Mouse (Mus musculus): ENCODE measurements around the gene Tctex1d2. TPM values are rescaled to one million over a fixed set of nuclear protein-coding genes. Genes with fewer than 3 reads are reported as not detected.

Gene Tctex1d2
- 10 to 100 TPM; 17.5 to 21.3 (median 20.0) TPM for total RNA-seq (2022)

DNA sequence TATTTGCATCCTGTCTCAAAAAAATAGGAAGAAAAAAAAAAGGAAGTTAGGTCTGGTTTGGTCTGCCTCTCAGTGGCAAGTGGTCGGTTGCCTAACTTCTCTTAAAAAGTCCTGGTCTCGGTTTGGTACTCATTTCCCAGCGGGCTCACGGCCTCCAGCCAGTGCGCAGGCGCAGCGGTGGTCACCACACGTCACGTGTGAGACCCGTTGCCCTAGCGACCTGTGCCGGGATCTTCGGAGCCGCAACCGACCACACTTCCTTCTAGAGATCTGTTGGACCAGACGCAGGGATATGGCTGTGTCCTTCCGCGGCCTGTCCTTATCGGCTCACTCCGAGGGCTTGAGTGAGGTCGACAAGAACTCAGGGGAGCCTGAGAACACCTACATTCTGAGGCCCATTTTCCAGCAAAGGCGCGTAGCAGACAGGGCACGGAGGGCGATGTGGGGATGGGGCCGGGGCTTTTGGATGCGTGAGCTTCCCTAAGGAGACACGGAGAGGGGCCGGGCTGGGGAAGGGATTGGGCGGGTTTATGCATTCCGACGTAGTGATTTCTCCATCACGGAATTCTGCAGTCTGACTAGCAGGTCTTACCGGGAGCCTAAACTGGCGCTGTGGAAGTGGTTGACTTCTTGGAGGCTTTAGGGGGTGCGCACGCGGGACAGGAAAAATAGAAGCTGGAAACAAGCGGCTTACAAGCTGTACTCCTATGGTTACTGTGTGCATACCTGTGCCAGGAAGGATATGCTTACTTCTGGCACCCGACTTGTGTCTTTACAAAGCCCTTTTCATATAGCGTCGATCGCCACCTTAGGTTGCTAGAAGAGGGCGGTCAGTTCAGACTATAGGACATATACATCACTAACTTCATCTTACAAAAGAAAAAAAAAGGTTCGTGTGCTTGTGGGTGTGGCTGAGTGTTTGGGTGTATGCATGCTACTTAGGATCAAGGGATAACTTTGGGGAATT lies at the start of gene Tctex1d2:
TSS of gene Tctex1d2 (plus strand) at position 186 of the 967 bp plus-strand sequence.
- DNase-seq (ENCODE audit: low spot score in 2 of 2), result peak; percentile 90 to 92

DNA sequence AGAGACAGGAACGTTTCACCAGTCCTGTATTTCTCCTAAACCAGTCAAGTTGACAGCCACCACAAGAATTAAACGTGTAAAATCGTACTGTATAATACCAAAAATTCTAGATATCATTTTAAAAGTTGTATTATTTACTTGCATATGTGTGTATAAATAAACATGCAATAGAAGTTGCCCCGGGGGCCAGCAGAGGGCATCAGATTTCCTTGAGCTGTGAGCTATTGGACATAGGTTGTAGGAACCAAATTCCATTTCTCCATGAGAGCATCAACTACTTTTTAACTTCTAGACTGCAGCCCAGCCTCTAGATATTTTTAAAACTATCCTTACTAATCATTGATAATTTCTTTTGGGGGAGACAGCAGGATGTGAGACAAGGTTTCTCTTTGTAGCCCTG lies 48.2 kb upstream of the Tctex1d2 start:
- DNase-seq (ENCODE audit: low spot score in 2 of 2), result no peak

DNA sequence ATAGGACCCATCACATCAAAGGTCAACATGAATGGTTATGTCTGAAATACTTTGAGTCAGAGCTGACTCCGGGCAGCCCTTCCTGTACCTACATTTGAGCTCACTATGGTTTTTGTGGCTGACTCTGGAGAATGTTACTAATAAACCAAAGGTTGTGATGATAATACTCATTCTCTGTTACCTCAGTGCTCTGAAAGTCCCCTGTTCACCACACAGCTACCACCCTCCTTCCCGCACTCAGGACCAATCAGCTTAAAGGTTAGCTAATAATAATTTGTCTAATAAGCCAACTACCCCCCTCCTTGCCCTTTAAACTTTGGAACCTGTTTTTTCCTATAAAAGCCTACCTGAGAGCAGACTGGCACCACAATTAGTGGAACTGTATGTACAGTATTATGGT lies 39.9 kb upstream of the Tctex1d2 start:
- no peak for DNase-seq (ENCODE audit: low spot score in 2 of 2)

- no peak for DNase-seq (ENCODE audit: low spot score in 2 of 2)
These were observed 36.6 kb upstream of the Tctex1d2 start for GRCm38 (mm10) chr16:32382901-32383300.

DNA sequence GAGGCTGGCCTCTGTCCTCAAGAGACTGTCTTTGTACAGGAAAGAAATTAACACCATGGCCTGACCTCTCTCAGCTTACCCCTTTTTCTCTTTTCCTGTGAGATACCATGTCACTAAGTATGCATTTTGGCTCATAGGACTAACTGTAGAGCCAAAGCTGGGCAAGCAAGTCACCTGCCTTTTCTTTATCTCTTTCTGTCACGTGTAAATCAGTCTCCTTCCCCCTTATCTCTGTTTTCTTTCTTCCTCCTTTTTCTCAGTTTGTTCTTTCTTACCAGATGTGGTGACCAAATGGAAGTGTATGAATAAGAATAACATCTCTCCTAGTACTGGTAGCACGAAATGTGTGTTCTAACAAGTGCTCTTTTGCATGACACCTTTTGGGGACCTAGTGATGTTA lies 34.6 kb upstream of the Tctex1d2 start:
- DNase-seq (ENCODE audit: low spot score in 2 of 2), result no peak

DNA sequence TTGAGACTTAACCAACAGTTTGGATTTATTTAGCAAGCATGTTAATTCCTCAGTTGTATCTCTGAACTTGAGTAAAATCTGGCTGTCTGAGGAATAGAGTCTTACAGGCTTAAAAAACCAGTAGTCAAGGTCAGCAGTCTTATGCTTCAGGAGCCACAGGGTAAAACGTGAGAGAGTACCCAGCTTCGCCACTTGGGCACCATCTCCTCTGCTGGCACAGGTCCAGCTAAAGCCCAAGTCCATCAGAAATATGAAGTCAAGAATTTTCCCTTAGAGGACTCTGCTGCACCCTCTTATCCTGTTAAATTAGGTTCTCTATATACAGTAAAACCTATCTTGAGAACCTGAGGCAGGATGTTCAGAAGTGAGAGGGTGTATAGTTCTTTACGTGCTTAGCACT lies 32.7 kb upstream of the Tctex1d2 start:
- no peak for DNase-seq (ENCODE audit: low spot score in 2 of 2)

DNA sequence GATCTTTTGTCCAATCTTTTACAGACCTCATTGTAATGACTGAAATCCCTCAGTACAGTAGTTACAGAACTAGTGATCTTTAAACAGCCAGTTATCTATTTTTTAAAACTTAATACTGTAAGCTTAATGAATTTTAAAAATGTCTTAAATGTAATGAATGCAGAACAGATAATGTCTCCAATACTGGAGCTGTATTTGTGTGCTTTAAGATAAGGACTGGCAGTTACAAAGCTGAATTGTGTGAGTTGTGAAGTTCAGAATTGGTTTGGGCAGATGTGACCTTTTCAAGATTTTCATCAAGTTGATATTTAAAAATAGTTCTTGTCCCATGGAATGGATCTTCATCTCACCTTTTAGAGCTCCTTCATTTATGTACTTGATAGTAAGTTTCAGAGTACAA lies 30.5 kb upstream of the Tctex1d2 start:
- no peak for DNase-seq (ENCODE audit: low spot score in 2 of 2)

GRCm38 (mm10) chr16:32389841-32390240 lies 29.7 kb upstream of the Tctex1d2 start:
- no peak for DNase-seq (ENCODE audit: low spot score in 2 of 2)

DNA sequence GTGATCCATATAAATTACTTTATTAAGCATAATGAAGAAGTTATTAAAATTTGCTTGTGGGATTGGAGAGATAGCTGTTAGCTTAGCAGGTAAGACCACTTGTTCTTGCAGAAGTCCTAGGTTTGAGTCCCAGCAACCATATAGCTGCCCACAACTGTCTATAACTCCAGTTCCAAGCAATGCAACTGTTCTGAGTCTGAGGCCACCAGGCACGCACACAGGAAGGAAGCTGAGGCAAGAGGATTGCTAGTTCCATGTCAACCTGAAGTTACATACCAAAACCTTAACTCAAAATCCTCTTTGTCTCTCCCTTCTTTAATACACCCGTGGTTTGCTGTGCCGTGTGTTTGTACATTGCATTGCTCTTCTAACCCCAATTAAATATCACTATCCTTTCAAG lies 28.6 kb upstream of the Tctex1d2 start:
- no peak for DNase-seq (ENCODE audit: low spot score in 2 of 2)

GRCm38 (mm10) chr16:32395679-32396540 lies 23.6 kb upstream of the Tctex1d2 start:
- DNase-seq (ENCODE audit: low spot score in 2 of 2), result no peak

DNA sequence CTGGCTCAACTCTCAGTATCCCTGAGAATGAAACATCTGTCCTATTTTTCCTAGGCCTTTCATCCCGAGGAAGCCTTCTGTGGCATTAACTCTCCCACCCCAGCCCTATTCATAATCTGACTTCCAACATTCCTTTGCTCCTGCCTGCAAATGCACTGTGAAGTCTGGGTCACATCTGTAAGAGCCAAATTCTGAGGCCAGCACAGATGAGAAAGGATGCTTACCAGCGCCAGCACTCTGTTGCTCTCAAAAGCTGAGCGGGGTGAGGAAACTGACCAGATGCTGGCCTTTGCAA lies 23.0 kb upstream of the Tctex1d2 start:
- DNase-seq (ENCODE audit: low spot score in 2 of 2), result no peak

DNA sequence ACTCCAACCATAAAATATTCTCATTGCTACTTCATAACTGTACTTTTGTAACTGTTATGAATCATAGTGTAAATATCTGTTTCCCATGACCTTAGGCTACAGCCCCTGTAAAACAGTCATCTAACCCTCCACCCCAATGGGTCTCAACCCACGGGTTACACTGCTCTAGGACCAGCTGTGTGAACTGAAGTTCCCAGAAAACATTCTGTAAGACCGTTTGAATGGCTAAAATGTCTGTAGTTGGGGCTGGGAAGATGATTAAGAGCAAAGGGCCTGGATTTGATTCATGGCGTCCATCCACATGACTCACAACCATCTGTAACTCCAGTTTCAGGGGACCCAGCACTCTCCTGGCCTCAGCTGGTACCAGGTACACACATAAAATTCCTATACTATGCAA lies 21.3 kb upstream of the Tctex1d2 start:
- DNase-seq (ENCODE audit: low spot score in 2 of 2), result no peak

DNA sequence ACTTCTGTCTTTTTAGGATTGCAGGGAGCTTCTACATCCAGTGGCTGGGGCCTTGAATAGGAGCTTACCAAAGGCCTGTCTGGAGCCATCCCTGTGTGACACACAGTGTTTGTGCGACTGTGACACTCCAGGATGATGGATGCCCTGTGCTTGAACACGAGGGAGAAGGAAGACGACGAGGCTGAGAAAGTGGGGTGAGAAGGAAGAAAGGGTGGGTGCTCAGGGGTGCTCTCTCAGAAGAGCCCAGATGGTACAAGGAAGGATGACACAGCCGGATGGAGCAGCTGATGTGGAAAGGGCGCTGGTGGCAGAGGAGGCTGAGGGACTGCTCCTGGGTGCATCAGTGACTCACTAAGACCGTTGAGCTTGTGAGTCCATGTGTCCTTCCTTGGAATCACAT lies 19.2 kb upstream of the Tctex1d2 start, which contains the start of gene Tm4sf19:
TSS of gene Tm4sf19 (plus strand) at position 240 of the 400 bp plus-strand sequence.
- peak in 1 of 2 experiments; percentile 15 for DNase-seq (ENCODE audit: low spot score in 2 of 2)

DNA sequence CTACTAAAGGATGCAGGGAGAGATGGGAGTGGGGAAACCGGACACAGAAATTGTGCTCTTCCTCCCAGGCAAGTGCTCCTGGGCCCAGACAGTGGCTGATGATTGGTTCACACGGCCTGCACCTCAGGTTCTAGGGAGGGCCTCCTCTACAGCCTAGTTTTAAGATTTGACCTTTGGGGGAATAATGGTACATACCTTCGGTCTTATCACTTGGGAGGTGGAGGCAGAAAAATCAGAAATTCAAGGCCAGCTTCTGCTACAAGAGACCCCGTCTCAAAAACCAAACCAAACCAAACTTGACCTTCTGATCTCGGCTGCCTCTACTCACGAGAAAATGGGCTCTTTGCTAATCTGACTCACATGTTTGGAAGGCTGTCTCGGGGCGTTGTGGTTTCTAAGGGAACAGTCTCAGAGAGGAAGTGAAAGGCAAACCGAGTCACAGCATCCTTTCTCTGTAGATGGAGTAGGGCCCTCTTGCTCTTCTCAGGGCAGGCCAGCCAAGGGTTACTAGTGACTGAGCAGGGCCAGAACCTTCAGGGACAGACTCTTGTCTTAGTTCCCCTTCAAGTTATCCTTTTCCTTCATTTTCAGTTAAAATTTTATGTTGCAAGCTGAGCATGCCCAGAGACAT lies 18.1 kb upstream of the Tctex1d2 start:
- no peak for DNase-seq (ENCODE audit: low spot score in 2 of 2)

DNA sequence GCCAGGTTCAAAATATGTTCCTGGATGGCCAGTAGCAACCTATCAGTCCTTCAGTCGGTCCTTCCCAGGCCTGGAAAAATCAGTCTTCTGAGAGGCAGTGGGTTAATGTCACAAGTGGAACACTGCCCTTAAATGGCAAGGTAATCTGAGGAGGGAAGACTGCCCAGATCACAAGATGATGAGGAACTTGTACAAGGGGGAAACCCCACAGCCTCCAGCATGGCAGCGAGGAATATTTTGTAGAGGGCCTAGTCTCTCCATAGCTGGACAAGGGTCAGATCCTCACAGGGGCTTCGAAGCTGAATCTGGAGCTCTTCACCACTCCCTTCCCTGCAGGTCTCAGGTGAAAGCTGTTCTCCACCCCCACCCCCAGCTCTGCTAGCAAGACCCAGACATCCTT lies 16.7 kb upstream of the Tctex1d2 start:
- DNase-seq (ENCODE audit: low spot score in 2 of 2), result no peak

DNA sequence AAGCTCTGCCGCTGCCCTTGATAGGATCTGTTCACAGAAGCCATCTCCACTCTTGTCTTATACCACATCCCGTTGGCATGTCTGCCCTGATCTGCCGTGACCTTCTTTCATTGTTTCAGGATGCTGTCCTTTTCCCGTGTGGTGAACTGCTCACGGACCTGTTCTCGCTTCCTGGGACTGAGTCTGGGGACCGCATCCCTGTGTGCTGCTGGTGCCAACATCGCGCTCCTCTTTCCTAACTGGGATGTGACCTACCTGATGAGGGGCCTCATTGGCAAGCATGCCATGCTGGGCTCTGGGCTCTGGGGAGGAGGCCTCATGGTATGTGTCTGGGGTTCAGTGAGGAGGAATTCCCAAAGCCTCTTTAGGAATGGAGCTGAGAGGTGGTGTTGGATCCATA lies 13.8 kb upstream of the Tctex1d2 start:
- DNase-seq (ENCODE audit: low spot score in 2 of 2), result no peak

DNA sequence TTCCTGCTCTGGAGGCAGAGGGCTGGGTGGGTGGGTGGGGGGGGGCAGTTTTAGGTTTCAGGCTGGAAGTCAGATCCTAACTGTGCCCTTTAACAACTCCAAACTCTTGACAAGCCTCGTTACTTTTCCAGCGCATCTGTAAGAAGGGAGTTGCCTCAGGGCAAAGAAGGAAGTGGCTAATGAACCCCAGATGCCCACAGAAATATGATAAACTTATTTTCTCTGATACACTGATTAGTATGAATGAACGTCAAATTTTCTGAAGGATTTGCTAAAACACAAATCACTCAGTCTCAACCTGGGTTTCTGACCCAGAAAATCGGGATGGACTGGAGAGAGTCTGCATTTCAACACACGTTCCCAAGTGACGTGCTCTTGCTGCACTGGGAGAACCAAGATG lies 12.8 kb upstream of the Tctex1d2 start:
- DNase-seq (ENCODE audit: low spot score in 2 of 2), result no peak

DNA sequence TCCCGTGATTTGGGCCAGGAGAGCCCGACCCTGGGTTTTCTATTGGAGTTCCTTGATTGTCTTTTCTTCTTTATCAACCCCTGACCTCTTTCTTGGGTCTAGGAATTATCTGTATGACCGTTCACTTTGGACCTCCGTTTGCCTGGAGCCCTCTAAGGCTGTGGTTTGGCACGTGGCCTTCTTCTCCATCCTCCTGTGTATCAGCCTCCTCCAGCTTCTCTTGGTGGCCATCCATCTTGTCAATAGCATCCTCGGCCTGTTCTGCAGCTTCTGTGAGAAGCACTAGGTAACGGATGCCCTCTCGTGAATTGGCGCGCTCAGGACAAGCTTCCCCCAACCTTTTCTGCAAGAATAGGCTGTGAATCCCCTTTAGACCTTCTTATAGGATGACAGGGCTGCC lies 11.8 kb upstream of the Tctex1d2 start:
- no peak for DNase-seq (ENCODE audit: low spot score in 2 of 2)

- no peak for DNase-seq (ENCODE audit: low spot score in 2 of 2)
These were observed 2.0 kb upstream of the Tctex1d2 start for GRCm38 (mm10) chr16:32417457-32417856.

DNA sequence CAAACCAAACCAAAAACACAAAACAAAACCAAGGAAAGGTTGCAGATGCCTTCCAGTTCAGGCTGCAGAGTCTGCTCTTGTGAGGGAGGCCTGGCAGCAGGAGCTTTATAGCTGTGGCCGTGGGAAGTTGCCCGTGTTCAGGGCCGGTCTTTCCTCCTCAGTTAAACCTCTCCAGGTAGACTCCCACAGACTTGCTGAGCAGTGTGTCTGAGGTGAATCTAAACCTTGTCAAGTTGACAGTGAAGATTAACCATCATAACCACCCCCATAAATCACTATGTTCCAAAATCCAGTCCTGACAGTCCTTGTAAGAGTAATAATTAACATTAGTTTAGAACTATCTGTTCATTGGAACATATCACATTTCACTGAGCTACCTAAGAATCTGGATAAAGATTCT lies 8.0 kb downstream of the Tctex1d2 start:
- no peak for DNase-seq (ENCODE audit: low spot score in 2 of 2)

DNA sequence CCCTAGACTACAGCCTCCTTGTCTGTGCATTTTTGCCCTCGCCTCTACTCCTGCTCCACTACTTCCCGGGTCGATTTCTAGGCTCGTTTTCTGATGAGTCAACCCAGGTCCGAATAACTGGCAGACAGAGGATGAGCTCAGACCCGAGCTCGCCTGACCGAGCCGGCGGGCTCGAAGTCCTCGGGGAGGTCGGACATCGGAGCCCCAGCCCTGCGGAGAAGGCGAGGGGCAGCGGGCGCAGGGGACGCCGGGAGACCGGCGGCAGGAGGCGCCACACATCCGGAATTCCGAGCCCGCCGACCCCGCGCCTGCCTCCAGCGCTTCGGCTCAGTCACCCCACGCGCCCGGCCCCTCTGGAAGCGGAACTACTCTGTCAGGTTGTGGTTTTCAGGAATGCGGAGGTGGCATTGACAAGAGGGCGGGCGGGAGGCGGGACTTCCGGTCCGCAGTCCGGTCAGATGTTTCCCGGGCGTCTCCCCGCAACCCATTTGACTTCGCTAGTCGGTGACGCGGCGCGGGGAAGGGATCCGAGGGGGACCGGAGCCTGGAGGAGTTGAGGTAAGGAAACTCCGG lies 11.1 kb downstream of the Tctex1d2 start, which contains the start of gene Pcyt1a:
TSS of gene Pcyt1a (plus strand) at position 448 of the 573 bp plus-strand sequence.
- DNase-seq (ENCODE audit: low spot score in 2 of 2), result peak; percentile 78 to 89

All from left cerebral cortex, adult 8-10 months (tissue).